Mouse (Mus musculus) 3134 (cell line): ENCODE data around the gene Cracr2b.
"Not testable (repeated sequence)": the region's sequence is repeated elsewhere in the genome, so short reads cannot be mapped to it uniquely, and the experiment has no call there.

Experiments
- DNase-seq: peaks from one replicate; pipeline ENCODE4 v3.0.0-alpha.2; 2011; ENCODE audit warnings: low spot score; ENCODE audit not compliant: insufficient read length; ENCODE audit errors: extremely low read depth

Cracr2b gene

GRCm38 (mm10) chr7:141432741-141433516, 28.0 kb upstream of the Cracr2b start:
- DNase-seq = no peak

- no peak for DNase-seq
Observed at GRCm38 (mm10) chr7:141433517-141434400, 27.1 kb upstream of the Cracr2b start.

GRCm38 (mm10) chr7:141434464-141434863, 26.4 kb upstream of the Cracr2b start:
- no peak for DNase-seq

DNA sequence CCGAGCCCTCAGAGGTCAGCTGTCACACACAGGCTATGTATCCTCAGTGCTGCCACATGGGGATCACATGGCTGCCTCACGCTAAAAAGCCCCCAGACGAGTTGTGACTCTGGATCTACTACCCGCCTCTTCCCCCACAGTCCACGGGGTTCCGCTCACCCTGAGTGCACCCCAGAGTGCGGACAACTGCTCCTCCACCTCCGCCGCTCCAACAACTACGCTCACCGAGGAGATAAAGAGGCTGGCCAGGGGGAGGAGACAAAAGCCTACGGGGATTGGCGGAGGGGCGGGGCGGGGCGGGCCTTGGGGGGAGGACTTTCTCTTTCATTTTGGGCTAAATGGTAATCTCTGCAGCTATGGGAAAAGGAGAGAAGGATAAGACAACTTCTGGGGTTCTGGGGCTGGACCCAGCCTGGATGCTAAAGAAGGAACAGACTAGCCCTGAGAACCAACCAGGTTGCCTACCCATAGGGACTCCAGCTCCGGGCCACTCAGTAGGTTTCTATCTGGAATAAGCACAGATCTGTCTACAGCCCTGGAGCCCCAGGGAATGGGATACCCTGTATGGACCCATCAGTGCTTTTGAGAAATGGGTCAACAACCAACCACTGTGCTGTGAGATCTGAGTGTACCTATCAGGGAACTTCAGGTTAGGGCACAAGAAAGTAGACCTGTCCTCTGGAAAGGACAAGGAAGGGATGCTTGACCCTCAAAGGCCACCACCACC, 25.6 kb upstream of the Cracr2b start:
- peak; percentile 64 for DNase-seq

DNA sequence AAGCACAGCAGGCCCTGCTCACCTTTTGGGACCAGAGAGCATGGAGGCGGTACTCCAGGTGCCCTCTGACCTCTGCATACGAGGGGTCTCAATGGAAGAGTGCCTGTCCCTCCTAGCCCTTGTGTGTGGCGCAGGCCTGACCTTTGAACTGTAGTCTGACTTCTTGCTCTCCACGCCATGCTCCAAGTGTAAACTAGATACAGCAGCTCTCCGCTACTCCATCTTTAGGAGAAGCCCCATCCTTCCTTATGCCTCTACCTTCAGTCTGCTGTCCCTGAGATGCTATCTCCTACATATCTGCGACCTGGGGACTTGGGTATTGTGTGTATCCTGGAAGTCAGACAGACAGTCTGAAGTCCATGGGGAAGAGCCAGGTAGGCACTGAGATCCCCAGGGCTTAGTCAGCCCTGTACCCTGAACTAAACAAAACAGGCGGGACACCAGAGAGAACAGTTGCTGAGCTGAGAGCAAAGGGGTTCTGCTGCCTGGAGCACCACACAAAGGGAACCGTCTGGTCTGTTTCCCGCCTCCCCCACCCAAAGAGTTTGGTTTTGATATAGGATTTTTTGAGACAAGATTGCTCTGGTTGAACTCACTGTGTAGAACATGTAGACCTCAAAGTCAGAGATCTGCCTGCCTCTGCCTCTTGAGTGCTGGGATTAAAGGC, 24.9 kb upstream of the Cracr2b start:
- DNase-seq = no peak

- DNase-seq = no peak
Observed at GRCm38 (mm10) chr7:141436523-141436892, 24.4 kb upstream of the Cracr2b start.

GRCm38 (mm10) chr7:141437178-141438120, 23.4 kb upstream of the Cracr2b start, which contains the start of gene Slc25a22:
Gene Slc25a22 (minus strand): TSS chr7:141437892.
- DNase-seq = peak; percentile 87

- DNase-seq = no peak
Observed at GRCm38 (mm10) chr7:141438201-141438968, 22.5 kb upstream of the Cracr2b start.

- no peak for DNase-seq
Observed at GRCm38 (mm10) chr7:141439140-141439679, 21.7 kb upstream of the Cracr2b start.

DNA sequence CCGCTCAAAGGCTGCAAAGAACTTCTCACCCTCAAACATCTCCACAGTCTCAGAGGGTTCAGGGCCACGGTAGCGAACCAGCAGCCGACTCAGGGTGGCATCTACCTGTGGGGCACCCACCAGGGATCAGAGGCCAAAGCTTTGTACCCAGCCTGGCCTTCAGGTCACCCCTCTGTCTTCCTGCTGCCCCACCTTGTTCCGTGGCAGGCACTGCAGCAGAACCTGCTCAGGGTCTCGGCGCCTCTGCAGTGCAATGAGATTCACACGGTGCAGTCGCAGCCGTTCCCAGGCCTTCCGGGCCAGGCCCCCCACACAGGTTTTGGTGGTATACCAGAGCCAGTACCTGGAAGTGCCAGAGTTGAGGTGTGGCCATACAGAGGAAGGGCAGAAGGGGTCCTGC, 21.1 kb upstream of the Cracr2b start:
- no peak for DNase-seq

DNA sequence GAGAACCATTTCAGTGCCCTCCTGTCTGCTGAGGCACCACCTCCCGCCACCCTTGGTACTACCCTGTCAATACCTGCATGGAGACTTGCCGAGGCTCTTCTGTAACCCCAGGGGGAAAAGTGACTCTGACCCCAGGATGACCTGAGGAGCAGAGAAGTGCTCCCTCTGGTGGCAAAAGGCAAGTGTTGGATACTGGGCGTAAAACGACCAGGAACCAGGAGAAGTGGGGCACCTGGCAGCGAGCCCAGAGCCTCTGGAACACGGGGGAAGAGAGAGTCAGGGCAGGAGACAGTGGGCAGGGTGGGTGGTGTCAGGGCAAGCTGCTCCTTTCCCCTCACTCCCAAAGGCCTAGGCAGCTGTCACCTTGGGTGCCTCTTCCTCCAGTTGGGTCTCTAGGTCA, 20.3 kb upstream of the Cracr2b start:
- DNase-seq = no peak

DNA sequence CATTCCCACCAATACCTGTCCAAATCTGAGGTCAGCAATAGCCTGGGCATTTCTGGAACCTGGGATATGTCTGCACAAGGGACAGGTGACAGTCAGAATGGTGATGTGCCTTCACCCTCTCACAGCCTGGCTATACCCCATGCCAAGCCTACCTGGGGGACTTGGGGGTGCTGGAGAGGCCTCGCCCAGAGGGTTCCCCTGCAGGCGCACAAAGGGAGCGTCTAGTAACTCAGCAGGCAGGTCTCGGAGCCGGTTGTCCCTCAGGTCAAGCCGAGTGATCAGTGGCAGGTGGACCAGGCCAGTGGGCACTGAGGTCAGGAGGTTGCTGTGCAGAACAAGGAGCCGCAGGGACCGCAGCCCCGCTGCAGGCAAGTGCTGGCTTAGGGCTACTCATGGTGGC, 19.4 kb upstream of the Cracr2b start:
- no peak for DNase-seq

GRCm38 (mm10) chr7:141442199-141442598, 18.7 kb upstream of the Cracr2b start:
- DNase-seq = no peak

DNA sequence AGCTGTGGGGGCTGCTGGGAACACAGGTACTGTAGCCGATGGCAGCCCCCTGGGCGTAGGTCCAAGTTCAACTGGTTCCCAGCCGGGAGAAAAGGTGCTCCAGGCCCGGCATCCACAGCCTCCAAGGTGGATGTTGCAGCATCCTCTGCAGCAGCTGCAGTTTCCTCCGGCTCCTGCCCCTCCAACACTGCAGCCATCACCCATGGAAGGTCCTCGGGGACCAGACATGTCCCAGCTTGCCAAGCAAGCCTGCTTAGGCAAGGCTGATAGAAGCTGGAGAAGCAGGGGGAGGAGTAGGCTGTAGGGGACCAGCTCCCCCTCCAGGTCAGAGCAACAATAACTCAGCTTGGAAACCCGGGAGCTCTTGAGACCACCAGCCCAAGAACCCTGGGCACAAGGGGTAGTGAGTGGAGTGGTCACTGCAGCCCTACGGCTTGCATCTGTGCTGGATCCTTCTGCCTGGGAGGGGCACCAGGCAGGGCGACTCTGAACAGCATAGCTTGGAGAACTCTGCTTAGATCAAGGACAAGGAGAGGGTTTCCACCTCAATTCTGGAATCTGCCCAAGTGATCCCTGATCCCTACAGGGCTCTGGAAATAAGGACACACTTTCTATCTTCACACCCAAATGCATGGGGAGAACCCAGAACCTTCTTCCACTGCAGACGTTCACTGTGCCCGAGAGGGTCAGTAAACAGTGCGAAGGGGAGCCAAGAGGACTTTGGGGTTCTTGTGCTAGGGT, 17.6 kb upstream of the Cracr2b start:
- peak; percentile 73 for DNase-seq

- DNase-seq = peak; percentile 91
Observed at GRCm38 (mm10) chr7:141443828-141444237, 17.1 kb upstream of the Cracr2b start, which contains the start of gene Pidd1. Gene Pidd1 (minus strand): TSS chr7:141444025.

DNA sequence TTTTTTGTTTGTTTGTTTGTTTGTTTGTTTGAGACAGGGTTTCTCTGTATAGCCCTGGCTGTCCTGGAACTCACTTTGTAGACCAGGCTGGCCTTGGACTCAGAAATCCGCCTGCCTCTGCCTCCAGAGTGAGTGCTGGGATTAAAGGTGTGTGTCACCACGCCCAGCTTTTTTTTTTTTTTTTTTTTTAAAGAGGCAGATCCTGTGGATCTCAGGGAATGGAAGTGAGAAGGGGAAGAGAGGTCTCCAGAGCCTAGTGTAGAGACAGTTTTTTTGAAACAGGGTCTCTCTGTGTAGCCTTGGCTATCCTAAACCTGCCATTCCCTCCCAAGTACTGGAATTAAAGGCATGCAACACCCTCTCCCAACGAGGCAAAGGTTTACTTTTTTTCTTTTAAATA, 14.5 kb upstream of the Cracr2b start:
- not testable (repeated sequence) for DNase-seq

DNA sequence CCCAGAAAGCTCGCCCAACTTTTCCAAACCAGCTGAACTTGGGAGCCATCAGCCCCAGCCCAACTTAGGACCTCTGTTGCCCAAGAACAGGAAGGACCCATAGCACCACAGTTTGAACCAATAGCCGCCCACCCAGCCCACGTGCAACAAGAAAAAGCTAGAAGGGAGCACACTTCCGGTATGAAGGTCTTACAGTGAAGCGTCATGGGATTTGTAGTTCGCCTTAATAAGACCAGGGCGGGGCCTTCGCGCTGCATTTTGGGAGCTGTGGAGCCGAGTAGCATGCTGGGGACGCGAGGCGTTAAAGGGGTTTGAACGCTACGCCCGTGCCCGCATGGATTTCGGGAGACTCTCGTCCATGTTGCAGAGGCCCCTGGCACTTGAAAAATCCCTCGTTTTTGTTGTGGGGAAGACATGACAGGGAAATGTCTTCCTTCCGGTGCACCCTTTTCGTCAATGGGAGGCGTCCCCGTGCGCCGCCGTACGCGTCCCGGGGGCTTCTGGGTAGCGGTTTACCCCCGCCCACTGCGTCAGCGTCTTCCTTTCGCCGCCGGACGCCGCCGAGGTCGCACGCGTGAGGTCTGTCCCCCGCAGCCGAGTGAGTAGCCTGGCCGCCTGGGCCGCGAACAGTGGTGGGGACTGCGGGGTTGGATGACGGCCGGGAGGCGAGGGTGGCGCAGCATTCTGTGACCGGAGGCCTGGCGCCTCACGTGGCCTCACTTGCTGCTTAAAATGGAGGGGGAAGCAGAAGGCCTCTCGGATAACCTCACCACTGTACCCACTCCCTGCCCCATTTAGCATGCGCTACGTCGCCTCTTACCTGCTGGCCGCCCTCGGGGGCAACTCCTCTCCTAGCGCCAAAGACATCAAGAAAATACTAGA, 13.5 kb upstream of the Cracr2b start, which contains the start of gene Rplp2:
Gene Rplp2, plus strand, starts transcription at position 261 of the 882 bp plus-strand sequence.
- peak; percentile 98 for DNase-seq
